ENCODE assay signal across 12 mouse cellular contexts in genomic region chr12:102599801-102600200, GRCm38 (mm10). TPM values are rescaled to one million over a fixed set of nuclear protein-coding genes. Genes with fewer than 3 reads are reported as not detected.
DNase-seq lines count a peak whose midpoint lies in the region; ATAC-seq and TF ChIP-seq lines count a peak whose summit lies in the region.
"Had no signal": no experiment of that assay in that cellular context is flagged by ENCODE, and none has a peak within 500 bp of the region (broad histone marks: within the 10 kb centered on the region; RNA-seq: fewer than 3 reads in every experiment).

No protein-coding gene starts in this region.

- H3K27me3 ChIP-seq in hindbrain, embryonic 15.5 days, result no peaks in the 10 kb centered on the region
- H3K27me3 ChIP-seq in hindbrain, postnatal 0 days (ENCODE audit: insufficient read depth, low read length), result no peaks in the 10 kb centered on the region
- H3K27me3 ChIP-seq: embryonic facial prominence, embryonic 15.5 days; heart, embryonic 12.5 days; neural tube, embryonic 12.5 days had no signal

- no peaks in the 10 kb centered on the region for H3K36me3 ChIP-seq in hindbrain, embryonic 15.5 days
- H3K36me3 ChIP-seq in hindbrain, postnatal 0 days (ENCODE audit: insufficient read depth, low read length), result no peaks in the 10 kb centered on the region
- H3K36me3 ChIP-seq: heart, embryonic 12.5 days had no signal

- no peak overlapping the region for H3K27ac ChIP-seq in hindbrain, embryonic 15.5 days (replicated peaks)
- no peak overlapping the region for H3K27ac ChIP-seq in hindbrain, postnatal 0 days
- H3K27ac ChIP-seq: embryonic facial prominence, embryonic 15.5 days; liver, embryonic 14.5 days; neural tube, embryonic 12.5 days had no signal

- ATAC-seq in hindbrain, embryonic 15.5 days (ENCODE audit: low FRiP score, low read depth), result peak; percentile 47; the same call in 1 of the 2 replicates
- ATAC-seq in hindbrain, postnatal 0 days, result no peak
- ATAC-seq in monocyte, adult 5-6 weeks (replicated peaks; ENCODE audit: insufficient number of reproducible peaks, low FRiP score, low TSS enrichment, poor library complexity, severe bottlenecking), result no peak

- H3K4me2 ChIP-seq in hindbrain, embryonic 15.5 days, result no peak overlapping the region
- no peak overlapping the region for H3K4me2 ChIP-seq in hindbrain, postnatal 0 days (ENCODE audit: low read depth, low read length)
- H3K4me2 ChIP-seq: embryonic facial prominence, embryonic 15.5 days; heart, embryonic 12.5 days; neural tube, embryonic 12.5 days had no signal

- H3K9ac ChIP-seq in hindbrain, embryonic 15.5 days, result no peak overlapping the region
- no peak overlapping the region for H3K9ac ChIP-seq in hindbrain, postnatal 0 days (replicated peaks; ENCODE audit: low read length)
- H3K9ac ChIP-seq: embryonic facial prominence, embryonic 15.5 days; heart, embryonic 12.5 days; liver, embryonic 14.5 days; neural tube, embryonic 12.5 days had no signal

- peaks cover 36% of the 10 kb centered on the region for H3K4me1 ChIP-seq in hindbrain, embryonic 15.5 days (replicated peaks)
- H3K4me1 ChIP-seq in hindbrain, postnatal 0 days (ENCODE audit: insufficient read depth, low read length), result peaks cover 9% of the 10 kb centered on the region; the same call in 1 of the 2 replicates

- TF ChIP-seq CTCF in hindbrain, postnatal 0 days (IDR thresholded peaks at IDR 0.05; ENCODE audit: low read depth), result no peak

- no peaks in the 10 kb centered on the region for H3K9me3 ChIP-seq in hindbrain, embryonic 15.5 days
- H3K9me3 ChIP-seq in hindbrain, postnatal 0 days (ENCODE audit: low read length), result no peaks in the 10 kb centered on the region
- H3K9me3 ChIP-seq: embryonic facial prominence, embryonic 15.5 days had no signal

- WGBS in hindbrain, embryonic 15.5 days, result 55% methylated on average over 7 of the region's 7 CpGs
- WGBS in hindbrain, postnatal 0 days, result 61% methylated on average over 7 of the region's 7 CpGs

- no peak for DNase-seq in hindbrain, postnatal 0 days (ENCODE audit: low spot score)
- DNase-seq in cerebellum, adult 9-11 months, result peak; percentile 73
- DNase-seq in fat pad, adult 2 months (ENCODE audit: extremely low read depth, low read depth, low spot score), result peak; percentile 33
- peak; percentile 84 for DNase-seq in kidney, postnatal 14 days
- no peak for DNase-seq in thymus, adult 18-20 months

- no peak overlapping the region for H3K4me3 ChIP-seq in hindbrain, embryonic 15.5 days
- no peak overlapping the region for H3K4me3 ChIP-seq in hindbrain, postnatal 0 days (ENCODE audit: low read length)
- H3K4me3 ChIP-seq: embryonic facial prominence, embryonic 15.5 days; heart, embryonic 12.5 days; neural tube, embryonic 12.5 days had no signal

RNA-seq across cellular contexts. Expression of gene Chga, which starts 45.0 kb away (rescaled TPM):
- polyA plus RNA-seq in hindbrain, embryonic 15.5 days (2015; fragmentation: Nextera tagmentation; extraction: Ambion mirVana), result 157 and 166 TPM in 2 replicates
- total RNA-seq in hindbrain, postnatal 0 days (2014; rRNA removed), result 160 and 171 TPM in 2 replicates
- 254 and 255 TPM in 2 replicates for polyA plus RNA-seq in hindbrain, postnatal 0 days (2015; fragmentation: Nextera tagmentation; extraction: Ambion mirVana)
- not detected in 3 replicates for total RNA-seq in monocyte, adult 5-6 weeks (2017)
- total RNA-seq: megakaryocyte-erythroid progenitor cell, adult 5-6 weeks had no signal

Comparison
In these comparisons a context has a peak if more than half of its experiments do, and no peak if none do; other contexts are left out.
1. DNase-seq: peak in cerebellum, adult 9-11 months (single experiment), fat pad, adult 2 months (single experiment) and kidney, postnatal 14 days (single experiment); none in hindbrain, postnatal 0 days (single experiment) and thymus, adult 18-20 months (0 of 2).
2. RNA of gene Chga, which starts 45.0 kb away (total RNA-seq): 160 to 171 TPM in hindbrain, postnatal 0 days; not detected in monocyte, adult 5-6 weeks; every median in the first group is over 100 times any median in the second.